Mouse (Mus musculus): ENCODE measurements around the gene Pitpnm3.

The Pitpnm3 gene

DNA sequence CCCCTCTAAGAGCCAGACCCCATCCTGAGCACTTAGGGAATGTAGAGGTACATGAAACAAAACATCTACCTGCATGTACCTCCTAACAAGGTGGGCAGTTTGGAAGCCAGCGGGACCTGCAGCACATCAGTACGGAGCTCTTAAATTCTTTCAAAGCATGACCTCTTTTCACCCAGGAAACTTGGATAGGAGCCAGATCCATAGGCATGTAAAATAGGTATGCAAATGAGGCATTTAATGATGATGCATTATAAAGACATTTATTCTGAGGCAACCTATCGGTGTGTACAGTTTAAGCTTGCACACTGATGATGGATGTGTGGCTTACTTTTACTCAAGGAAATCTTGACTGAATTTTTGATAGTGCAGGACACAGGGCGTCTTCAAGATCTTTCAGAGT lies 120.9 kb downstream of the Pitpnm3 start:
- no peak for DNase-seq

- DNase-seq: no peak
Measured at GRCm38 (mm10) chr11:72011955-72012354, 123.6 kb downstream of the Pitpnm3 start.

- no peak for DNase-seq
Measured at GRCm38 (mm10) chr11:72010940-72011722, 124.4 kb downstream of the Pitpnm3 start.

GRCm38 (mm10) chr11:72010367-72010766 lies 125.2 kb downstream of the Pitpnm3 start:
- DNase-seq: no peak

- DNase-seq: no peak
Measured at GRCm38 (mm10) chr11:72005547-72005946, 130.0 kb downstream of the Pitpnm3 start.

DNA sequence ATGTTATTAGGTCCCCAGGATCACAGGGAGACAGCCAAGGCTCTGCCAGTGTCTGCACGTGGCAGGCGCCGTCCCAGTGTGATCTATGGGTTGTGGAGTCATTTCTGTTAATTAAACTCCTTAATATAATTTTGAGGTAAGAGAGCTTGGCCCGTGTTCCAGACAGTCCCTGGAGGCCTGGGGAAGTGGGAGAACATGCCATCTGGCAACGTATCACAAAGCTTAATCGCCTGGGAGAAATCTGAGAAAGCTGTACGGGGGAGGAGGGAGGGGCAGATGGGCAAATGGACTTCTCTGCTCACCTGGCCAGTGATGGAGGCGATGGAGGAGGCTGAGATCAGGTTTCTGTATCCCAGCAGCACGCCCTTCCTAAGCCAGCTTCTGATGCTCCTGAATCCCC lies 132.4 kb downstream of the Pitpnm3 start:
- no peak for DNase-seq

GRCm38 (mm10) chr11:72002138-72002853 lies 133.3 kb downstream of the Pitpnm3 start:
- DNase-seq: peak in 1 of 2 experiments; percentile 29

DNA sequence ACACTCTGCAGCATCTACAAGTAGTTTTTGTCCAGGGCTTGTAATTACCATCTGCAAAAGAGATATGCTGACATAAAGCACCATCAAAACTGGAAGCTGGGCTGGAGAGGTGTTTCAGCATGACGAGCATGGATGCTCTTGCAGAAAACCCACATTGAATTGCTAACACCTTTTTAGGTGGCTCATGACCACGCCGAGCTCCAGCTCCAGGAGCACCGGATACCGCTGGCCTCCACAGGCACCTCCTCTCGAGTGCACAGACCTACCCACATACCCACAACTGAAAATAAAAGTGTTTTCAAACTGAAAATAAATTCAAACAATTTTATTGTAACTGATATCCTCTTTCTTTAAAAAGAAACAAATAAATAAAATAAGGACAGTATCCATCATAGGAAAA lies 135.4 kb downstream of the Pitpnm3 start:
- no peak for DNase-seq

Data from kidney, adult 8-10 months (tissue).